Mouse (Mus musculus) spleen, adult 10 weeks (tissue): ENCODE measurements around the gene Shc1. TPM values are rescaled to one million over a fixed set of nuclear protein-coding genes. Genes with fewer than 3 reads are reported as not detected.

ENCODE experiments used
- polyA plus RNA-seq: library from polyadenylated mRNA; stranded (reverse); fragments of 350-450 nt; fragmentation: Illumina TruSeq; extraction: RNeasy Lipid Tissue Mini Kit (QIAGEN cat#74804); gene quantifications from one replicate; pipeline ENCODE4 v1.2.3, GENCODE M21; 2015; ENCODE audit warnings: low replicate concordance; ENCODE audit not compliant: insufficient read depth

Gene Shc1
- polyA plus RNA-seq = 56.3 TPM

DNA sequence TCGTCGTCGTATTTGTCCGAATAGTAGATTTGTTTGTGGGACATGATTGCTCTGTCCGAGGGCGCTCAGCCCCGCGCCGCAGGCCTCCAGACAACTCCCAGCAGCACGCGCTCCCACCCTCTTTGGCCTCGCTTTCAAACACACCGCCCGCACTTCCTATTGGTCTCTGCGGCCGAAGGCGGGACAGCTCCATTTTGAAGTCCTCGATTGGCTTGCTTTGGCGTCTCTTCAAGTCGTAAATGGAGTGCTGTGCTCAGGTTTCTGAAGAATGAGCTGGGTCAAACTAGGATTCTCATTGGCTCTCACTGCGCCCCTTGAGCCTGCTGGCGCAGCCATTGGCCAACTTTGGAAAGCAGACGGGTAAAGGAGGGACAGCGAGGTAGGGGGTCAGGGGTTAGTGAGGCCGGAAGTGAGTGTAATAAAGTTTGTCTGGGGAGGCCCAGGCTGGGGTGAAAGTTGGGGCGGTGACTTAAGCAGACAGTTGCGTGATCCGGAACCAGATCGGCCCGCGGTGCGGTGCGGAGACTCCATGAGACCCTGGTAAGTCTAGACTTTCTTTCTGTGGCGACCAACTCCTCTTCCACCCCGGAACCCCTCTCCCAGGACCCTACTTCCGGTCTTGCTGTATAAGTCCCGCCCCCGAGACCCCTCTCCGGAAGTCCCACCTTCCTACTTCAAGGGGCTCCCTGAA is at the start of gene Shc1, which contains the start of gene Cks1b:
Gene Shc1, plus strand, starts transcription at position 274 of the 691 bp plus-strand sequence.
Gene Cks1b, minus strand, starts transcription at position 214 of the 691 bp plus-strand sequence.

DNA sequence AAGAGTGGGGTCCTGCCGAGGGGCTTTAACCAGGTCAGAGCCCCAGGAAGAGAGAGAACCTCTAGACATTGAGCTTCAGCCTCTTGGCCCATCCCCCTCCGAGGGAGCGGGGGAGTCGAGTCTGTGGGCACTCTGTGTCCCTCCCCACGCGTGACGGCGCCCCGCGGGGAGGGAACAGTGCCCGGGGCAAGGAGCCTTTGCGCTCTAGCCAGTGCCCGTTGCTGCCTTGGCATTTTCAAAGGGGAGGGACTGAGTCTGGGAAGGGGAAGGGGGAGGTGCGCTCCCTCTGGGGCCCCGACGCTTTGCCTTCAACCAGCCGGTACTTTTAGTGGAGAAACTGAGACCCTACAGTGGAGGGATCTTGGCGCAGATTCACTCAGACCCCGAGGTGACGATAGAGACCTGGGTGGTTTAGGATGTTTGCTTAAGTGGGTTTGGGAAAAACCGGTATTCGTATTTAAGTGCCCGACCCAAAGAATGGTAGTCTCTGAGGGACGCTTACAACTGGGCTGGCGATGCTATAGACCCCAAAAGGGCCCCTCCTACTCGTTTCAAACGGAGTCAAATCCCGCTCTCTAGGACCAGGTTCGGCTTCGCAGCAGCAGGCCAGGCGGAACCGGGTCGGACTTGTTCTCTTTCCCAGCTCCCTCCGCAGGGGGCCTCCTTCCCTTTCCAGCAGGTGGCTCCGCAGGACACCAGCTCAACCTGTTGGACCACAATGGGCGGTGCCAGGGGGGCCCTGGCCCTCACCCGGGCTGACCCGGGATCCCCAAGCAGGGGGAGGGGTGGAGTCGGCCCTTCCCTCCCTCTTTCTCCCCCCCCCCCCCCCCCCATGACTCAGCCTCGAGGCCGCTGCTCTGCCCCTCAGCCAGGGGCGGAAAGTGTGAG is 24.0 kb upstream of the Shc1 start, which contains the start of gene Zbtb7b:
Gene Zbtb7b, minus strand, starts transcription at position 771 of the 888 bp plus-strand sequence.

DNA sequence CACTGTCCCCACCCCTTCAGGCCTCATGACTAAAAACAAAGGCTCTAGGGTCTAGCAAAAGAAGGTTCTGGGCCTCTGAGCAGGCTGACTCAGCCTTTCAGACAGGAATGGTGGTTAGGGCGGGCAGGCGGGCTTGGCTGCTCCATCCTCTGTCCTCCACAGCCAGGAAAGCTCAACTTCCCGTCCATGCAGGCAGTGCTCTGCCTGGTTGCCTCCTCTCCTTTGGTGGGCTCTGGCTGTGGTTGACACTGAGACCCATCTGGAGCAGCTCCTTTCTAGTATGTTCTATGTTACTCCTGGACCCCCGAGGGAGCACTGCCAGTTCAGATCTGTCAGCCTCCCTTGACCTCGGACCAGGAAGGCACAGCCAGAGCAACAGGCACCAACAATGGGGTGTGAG is 15.6 kb upstream of the Shc1 start, which contains the start of gene Lenep:
Gene Lenep, minus strand, starts transcription at position 101 of the 400 bp plus-strand sequence.

DNA sequence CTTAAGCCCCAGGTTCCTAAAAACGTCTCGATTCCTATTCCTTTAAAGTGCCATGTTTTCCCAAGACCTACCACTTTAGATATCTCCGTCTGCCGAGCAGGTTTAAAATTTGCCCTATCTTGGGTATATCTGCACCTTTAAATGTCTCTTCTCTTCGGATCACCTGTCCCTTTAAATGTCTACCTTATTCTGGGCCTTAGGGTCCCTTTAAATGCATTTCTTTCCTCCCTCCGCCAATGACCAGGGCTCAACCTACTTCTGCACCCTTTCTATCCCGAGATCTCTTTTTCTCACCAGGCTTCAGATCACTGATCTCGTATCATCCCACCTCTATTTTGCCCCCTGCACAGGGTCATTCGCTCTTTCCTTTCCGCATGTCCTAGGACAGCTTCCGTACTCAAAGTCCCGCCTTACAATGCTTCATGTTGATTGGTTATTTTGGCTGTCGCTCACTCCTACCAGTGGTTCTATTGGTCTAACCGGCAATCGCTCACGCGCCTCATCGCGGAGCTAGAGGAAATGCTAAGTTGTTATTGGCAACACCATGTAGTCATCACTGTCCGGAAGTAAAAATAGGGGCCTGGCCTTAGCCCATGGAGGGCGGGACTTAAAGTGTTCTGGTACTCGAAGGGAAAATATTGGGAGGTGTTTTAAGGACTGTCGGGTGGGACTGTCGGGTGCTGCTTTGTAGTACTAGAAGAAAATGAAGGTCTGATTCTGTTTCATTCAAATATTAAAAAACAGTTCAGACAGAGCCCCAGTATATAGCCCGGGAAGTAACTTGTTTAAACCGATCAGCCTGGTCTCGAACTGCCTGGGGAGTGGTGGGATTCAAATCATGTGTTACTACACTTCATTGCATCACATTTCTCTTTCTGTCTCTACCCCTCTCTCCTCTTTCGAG is 6.5 kb upstream of the Shc1 start, which contains the start of gene Flad1:
Gene Flad1, minus strand, starts transcription at position 381 of the 904 bp plus-strand sequence.

DNA sequence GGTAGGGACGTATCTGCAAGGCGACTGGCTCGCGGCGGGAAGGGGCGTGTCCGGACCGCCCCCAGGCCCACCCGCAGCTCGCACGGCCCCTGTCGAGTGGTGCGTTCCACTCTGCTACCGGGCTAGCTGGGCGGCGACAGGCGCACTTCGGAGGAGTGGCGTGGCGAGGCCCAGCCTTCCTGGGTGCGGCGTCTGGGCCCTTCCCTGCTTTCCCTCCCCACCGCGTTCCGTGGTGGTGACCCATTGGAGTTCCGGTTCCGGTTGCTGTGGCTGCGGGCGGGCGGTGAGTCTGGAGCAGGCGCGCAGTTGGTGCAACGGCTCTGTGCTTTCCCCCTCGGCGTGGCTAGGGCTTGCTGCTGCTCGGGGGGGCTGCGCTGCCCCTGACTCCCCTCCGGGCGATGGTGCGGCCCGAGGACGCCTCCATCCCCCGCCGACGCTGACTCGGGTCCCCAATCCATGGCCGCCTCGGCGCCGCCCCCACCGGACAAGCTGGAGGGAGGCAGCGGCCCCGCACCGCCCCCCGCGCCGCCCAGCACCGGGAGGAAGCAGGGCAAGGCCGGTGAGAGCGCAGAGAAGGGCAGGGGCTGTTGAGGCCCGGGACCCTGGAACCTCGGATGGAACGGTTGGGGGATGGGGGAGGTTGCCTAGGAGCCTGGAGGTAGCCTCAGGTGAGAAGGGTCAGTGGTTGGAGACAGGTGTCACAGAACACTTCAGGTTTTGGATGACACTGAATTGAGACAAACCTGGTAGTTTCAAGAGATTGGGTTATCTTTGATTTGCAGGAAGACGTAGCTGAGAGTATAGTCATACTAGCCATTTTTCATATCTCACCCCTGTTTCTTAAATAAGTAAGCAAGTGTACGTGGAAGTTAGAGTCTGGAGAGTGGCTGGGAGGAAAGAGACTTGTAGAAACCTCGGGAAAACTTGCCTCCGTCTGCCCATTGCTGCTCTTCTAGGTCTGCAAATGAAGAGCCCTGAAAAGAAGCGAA is 12.2 kb downstream of the Shc1 start, which contains the start of gene Pygo2:
Gene Pygo2, plus strand, starts transcription at position 44 of the 989 bp plus-strand sequence.

DNA sequence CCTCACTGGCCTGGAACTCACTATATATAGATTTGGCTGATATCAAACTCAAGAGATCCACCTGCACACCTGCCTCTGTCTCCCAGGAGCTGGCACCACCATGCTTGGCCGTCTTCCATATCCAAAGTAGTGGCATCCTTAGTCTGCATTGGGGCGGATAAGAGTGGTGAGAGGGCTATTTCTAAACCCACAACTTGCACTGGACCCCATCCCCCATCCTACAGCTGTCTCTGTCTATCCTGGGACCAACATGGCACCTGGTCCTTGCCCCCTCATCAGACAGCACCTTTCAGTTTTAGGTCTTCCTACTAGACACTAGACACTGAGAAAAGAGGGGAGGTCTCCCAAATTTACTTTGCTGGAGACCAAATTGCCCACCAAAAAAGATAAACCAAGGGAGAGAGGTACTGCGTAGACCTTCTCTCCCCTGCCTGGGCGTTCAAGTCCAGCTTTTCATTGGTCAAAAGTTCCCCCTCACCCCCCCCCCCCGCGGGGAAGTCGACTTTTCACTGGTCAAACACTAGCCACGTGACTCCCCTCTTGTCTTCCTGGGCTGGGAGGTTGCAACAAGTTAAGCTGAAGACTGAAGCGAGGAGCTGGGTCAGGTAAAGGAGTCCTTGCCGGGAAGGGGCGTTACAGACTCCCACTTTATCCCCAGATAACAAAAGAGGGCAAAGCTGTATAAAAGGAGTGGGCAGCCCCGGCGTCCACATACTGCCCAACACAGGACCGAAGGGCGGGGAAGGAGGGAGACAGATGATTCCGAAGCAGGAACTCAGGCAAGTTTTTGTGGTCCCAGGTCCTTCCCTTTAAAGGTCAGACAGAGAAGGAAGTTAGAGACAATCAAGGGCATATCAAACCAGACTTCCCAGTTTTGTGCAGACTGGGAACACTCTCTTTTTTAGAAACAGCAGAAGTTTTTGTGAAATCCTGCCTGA is 18.2 kb downstream of the Shc1 start, which contains the start of gene Pbxip1:
Gene Pbxip1, plus strand, starts transcription at position 531 of the 938 bp plus-strand sequence.

DNA sequence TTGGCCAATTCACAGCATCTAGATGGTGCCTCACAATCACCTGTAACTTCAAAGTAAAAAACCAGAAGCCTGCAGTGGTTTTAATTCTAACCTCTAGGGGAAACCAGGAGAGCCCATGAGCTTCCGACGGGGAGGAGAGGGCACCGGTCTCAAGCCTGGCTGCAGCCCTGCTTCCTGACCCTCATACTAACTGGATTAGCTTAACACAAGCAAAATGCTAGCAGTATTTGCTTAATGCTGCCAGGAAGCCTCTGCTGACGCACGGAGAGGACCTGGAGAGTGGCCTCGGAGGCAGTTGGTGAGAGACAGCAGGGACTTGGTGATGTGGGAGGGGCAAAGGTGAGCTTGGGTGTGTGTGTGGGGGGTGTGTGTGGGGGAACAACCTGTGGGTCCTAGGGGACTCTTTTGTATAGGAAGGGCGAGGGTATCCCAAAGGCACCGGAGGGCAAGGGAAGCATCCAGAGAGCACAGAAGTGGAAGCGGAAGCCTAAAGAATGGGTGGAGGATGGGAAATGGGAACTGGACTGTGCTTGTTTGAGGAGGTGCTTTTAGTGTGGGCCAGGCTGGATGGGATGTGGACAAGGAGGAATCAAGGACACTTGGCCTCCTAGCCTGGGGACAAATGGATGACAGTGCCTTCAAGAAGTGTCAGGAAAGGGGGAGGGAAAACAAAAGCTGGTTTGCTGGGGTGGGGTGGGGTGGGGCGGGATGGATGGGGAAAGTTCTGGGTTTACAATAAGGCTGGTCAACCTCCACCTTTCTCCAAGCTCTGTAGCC is 36.3 kb downstream of the Shc1 start, which contains the start of gene Pmvk:
Gene Pmvk, plus strand, starts transcription at position 141 of the 777 bp plus-strand sequence.

Other genes with a start within 250 kb of the Shc1 start
- 49.7 TPM for gene Scamp3, start 241.0 kb upstream of the Shc1 start, polyA plus RNA-seq
- gene Fam189b, start 235.3 kb upstream of the Shc1 start, polyA plus RNA-seq = 19.3 TPM
- 71.7 TPM for gene Gba, start 215.5 kb upstream of the Shc1 start, polyA plus RNA-seq
- 2.9 TPM for gene Thbs3, start 203.3 kb upstream of the Shc1 start, polyA plus RNA-seq
- 58.4 TPM for gene Mtx1, start 191.4 kb upstream of the Shc1 start, polyA plus RNA-seq
- 0.52 TPM for gene Muc1, start 189.4 kb upstream of the Shc1 start, polyA plus RNA-seq
- 83.8 TPM for gene Krtcap2, start 172.5 kb upstream of the Shc1 start, polyA plus RNA-seq
- gene Trim46, start 172.1 kb upstream of the Shc1 start, polyA plus RNA-seq = 0.54 TPM
- gene Dpm3, start 159.1 kb upstream of the Shc1 start, polyA plus RNA-seq = 3.5 TPM
- 93.1 TPM for gene Slc50a1, start 147.9 kb upstream of the Shc1 start, polyA plus RNA-seq
- gene Efna1, start 137.3 kb upstream of the Shc1 start, polyA plus RNA-seq = 3.6 TPM
- gene Efna3, start 95.5 kb upstream of the Shc1 start, polyA plus RNA-seq = not detected
- gene Efna4, start 80.4 kb upstream of the Shc1 start, polyA plus RNA-seq = not detected
- gene Adam15, start 68.4 kb upstream of the Shc1 start, polyA plus RNA-seq = 18.7 TPM
- 0.36 TPM for gene Dcst2, start 56.5 kb upstream of the Shc1 start, polyA plus RNA-seq
- gene Dcst1, start 53.2 kb upstream of the Shc1 start, polyA plus RNA-seq = 0.44 TPM
- gene Zbtb7b, start 23.7 kb upstream of the Shc1 start, polyA plus RNA-seq = 14.7 TPM
- 5.6 TPM for gene Lenep, start 15.7 kb upstream of the Shc1 start, polyA plus RNA-seq
- gene Flad1, start 6.6 kb upstream of the Shc1 start, polyA plus RNA-seq = 16.6 TPM
- 31.1 TPM for gene Cks1b, start 60 bp upstream of the Shc1 start, polyA plus RNA-seq
- 34.0 TPM for gene Pygo2, start 11.8 kb downstream of the Shc1 start, polyA plus RNA-seq
- gene Pbxip1, start 18.3 kb downstream of the Shc1 start, polyA plus RNA-seq = 51.6 TPM
- 16.0 TPM for gene Pmvk, start 36.1 kb downstream of the Shc1 start, polyA plus RNA-seq
- gene Kcnn3, start 101.7 kb downstream of the Shc1 start, polyA plus RNA-seq = 0.35 TPM